Mouse (Mus musculus) embryonic fibroblast, embryonic 13.5 days (primary cell): ENCODE results near the gene Fam20a.

Experiments
- CTCF ChIP-seq: IDR thresholded peaks from 2 replicates; pipeline ENCODE4 v1.5.1; 2011; ENCODE audit warnings: mild to moderate bottlenecking, control low read depth, low read length, moderate library complexity, borderline replicate concordance; ENCODE audit not compliant: insufficient read depth
- POLR2A ChIP-seq: IDR thresholded peaks from 2 replicates; pipeline ENCODE4 v1.6.1; 2011; ENCODE audit warnings: low read depth, mild to moderate bottlenecking, control low read depth, low read length, moderate library complexity

GRCm38 (mm10) chr11:109703845-109704244, 18.2 kb downstream of the Fam20a start:
- no peak for TF ChIP-seq CTCF
- no peak for TF ChIP-seq POLR2A
